Mouse (Mus musculus): Measurements from ENCODE around the gene Psme1.
A peak's percentile ranks its signal among the peaks of the same experiment; 100 is the strongest.

Gene Psme1

DNA sequence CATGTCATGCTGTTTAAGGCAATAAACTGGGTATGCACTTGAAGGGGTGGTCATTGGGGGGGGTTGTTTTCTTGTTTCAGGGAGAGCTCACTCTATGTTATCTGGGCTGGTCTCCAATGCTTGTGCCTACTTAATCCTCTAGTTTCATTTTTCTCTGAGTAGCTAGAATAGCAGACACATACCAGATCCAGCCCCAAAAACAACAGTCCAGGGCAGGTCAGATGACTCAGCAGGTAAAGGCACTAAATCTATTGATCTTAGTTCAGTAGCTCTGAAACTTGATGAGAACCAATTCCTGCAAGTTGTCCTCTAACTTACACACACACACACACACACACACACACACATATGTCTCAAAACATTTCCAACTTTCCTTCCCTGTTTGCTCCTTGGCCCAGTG is 6.2 kb upstream of the Psme1 start:
- DNase-seq = no peak

- DNase-seq = no peak
These were observed 2.6 kb upstream of the Psme1 start, which contains the start of gene Fitm1 for GRCm38 (mm10) chr14:55575302-55575701. TSS of gene Fitm1 (plus strand) at chr14:55575617.

DNA sequence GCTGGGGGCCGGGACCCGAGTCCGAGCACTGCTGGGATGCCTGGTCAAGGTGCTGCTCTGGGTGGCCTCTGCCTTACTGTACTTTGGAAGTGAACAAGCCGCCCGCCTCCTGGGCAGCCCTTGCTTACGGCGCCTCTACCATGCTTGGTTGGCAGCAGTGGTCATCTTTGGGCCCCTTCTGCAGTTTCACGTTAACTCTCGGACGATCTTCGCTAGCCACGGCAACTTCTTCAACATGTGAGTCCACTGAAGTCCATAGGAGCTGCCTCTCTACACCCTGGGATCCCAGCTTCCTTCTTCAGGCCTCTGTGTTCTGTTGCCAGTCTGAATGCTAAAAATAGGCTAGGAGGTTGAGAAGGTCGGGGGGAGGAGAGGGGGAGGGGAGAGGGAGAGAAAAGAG is 2.2 kb upstream of the Psme1 start:
- DNase-seq = no peak

DNA sequence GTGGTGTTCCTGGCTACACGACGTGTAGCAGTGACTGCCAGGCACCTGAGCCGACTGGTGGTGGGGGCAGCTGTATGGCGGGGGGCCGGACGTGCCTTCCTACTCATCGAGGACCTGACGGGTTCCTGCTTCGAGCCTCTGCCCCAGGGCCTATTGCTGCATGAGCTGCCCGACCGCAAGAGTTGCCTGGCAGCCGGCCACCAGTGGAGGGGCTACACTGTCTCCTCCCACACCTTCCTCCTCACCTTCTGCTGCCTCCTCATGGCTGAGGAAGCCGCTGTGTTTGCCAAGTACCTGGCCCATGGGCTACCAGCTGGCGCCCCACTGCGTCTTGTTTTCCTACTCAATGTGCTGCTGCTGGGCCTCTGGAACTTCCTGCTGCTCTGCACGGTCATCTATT is 1.5 kb upstream of the Psme1 start:
- peak; percentile 68 for DNase-seq

GRCm38 (mm10) chr14:55578668-55579269 is 846 bp downstream of the Psme1 start:
- peak; percentile 75 for DNase-seq

- DNase-seq = no peak
These were observed 1.9 kb downstream of the Psme1 start for GRCm38 (mm10) chr14:55579511-55580496.

- no peak for DNase-seq
These were observed 2.8 kb downstream of the Psme1 start for GRCm38 (mm10) chr14:55580731-55581130.

DNA sequence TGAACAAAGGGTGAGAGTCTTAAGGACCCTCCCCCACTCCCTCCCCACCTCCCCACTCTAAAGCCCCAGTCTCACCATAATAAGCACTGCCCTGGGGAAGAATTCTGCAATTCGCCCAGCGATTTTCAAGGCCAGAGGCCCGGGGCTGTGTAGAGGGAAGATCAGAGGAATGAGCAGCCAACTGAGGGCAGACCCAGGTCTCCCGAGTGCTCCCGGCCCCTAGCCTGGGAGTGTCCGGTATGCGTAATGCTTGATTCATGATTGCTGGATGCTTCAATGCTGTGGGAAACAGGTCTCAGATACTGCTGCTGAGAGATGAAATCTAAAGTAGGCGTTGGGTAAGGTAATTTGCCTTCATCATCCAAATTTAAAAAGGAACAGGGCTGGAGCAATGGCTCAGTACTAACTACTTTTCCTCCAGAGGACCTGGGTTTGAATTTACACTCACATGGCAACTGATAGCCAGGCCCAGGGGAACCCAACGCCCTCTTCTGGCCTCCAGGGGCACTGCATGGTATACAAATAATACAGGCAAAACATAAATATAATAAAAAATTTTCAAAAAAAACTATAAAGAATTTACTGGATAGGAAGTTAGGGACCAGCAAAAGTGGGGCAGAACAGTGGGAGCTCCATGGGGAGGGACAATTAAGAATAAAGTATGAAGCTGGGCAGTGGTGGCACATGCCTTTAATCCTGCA is 4.2 kb downstream of the Psme1 start:
- DNase-seq = no peak

DNA sequence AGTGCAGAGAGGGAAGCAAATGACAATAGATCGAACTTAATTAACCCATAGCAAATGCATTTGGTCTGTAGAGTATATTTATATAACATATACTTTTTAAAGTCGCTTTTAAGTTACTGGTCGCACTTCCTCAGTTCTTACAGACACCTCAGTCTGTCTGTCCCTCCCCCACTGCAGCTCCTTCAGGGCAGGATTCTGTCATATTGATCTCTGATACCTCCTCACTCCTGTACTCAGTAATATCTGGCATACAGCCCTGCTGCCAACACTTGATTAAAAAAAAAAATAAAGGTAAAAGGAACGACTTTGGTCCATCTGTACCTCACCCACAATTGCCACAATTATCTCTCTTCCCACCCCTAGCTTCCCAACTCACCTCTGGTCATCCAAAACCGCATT is 6.4 kb downstream of the Psme1 start:
- DNase-seq = no peak

- peak; percentile 92 for DNase-seq
These were observed 7.0 kb downstream of the Psme1 start, which contains the start of gene Emc9 for GRCm38 (mm10) chr14:55584702-55585565. TSS of gene Emc9 (minus strand) at chr14:55585302.

DNA sequence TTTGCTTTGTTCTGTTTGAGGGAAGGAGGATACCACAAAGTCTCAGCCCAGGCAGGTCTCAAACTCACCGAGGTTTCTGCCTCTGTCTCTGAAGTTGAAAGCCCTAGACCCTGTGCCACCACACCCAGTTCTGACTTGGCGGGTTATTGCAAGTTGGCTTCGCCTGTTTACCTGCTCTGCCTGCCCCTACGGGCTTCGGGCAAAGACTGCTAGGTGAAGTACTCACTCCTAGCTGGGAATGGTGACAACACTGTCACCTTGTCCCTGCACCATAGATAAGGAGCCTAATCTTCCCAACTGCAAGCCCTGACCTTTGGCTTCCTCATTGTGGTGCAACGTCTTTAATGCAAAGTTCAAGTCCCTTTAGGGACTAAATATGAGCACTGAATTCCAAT is 7.6 kb downstream of the Psme1 start:
- DNase-seq = no peak

GRCm38 (mm10) chr14:55586149-55586548 is 8.2 kb downstream of the Psme1 start:
- DNase-seq = no peak

GRCm38 (mm10) chr14:55589271-55589670 is 11.3 kb downstream of the Psme1 start:
- DNase-seq = no peak

DNA sequence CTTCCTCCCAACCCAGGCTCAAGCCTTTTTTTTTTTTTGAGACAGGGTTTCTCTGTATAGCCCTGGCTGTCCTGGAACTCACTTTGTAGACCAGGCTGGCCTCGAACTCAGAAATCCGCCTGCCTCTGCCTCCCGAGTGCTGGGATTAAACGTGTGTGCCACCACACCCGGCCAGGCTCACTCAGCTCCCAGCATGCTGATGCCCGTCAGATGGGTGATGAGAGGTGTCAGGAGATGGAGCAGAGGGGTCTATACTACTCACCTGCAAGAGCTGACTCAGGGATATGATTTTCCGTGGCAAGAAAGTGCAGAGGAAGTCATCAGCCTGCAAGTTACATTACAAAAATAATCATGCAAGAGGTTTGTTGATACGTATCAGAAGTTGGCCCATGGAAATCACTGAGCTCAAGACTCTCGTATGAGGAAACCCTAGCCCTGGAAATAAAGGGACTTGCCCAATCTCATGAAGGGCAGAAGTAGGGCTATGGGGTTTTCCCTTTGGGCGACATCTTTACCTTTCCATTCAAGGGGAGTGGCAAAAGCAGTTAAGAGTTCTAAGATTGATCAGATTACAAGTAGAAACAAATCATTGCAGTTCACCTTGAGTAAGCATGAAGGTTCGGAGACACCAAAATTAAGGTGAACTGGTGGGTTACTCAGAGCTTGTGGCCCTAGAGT is 12.0 kb downstream of the Psme1 start:
- DNase-seq = no peak

DNA sequence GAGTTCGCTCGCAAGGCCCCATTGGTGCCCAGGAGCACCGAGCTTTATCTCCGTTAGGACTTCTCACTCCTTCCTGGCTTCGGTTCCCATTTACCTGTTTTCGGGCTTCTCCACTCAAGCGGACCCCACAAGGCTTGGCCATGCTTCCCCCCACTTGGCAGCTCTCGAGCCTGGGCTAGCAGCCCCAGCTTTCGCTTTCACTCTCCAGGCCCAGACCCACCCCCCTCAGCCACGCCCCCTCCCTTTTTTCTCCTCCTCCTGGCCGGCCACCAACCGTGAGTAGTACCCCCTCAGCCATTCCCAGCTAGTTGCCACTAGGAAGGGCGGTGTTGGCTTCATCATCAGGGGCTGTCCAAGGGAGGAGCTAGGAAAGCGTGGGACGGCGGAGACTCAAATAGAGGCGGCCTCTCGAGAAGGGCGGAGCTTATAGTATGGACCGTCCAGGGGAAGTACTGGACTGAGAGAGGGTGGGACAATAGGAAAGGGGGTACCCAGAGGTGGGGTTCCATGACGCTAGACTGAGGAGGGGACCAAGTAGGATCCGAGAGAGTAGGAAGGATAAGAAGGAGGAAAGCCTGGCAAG is 12.9 kb downstream of the Psme1 start, which contains the start of gene Psme2:
Gene Psme2 (minus strand): TSS at position 366 of the 583 bp plus-strand sequence.
- DNase-seq = peak; percentile 98

GRCm38 (mm10) chr14:55591331-55591891 is 13.5 kb downstream of the Psme1 start, which contains the start of gene Rnf31:
TSS of gene Rnf31 (plus strand) at chr14:55591708.
- peak; percentile 99 for DNase-seq

- no peak for DNase-seq
These were observed 14.3 kb downstream of the Psme1 start for GRCm38 (mm10) chr14:55592226-55592625.

DNA sequence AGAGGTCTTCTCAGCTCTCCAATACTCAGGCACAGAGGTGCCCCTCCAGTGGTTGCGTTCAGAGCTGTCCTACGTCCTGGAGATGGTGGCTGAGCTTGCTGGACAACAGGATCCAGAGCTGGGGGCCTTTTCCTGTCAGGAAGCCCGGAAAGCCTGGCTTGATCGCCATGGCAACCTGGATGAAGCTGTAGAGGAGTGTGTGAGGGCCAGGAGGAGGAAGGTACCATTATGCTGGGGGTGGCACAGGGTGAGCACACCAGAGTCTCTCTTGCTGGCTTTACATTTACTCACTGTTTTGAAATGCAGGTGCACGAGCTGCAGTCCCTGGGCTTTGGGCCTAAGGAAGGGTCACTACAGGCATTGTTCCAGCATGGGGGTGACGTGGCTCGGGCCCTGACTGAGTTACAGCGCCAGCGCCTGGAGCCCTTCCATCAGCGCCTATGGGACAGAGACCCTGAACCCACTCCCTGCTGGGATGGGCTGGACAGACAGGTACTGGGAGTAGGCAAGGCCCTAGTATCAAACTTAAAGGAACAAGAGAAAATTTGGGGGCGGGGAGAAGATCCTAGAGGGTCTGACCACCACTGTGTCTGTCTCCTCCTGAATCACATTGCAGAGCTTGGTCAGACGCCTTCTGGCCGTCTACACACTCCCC is 18.2 kb downstream of the Psme1 start:
- DNase-seq = no peak

- DNase-seq = no peak
These were observed 20.8 kb downstream of the Psme1 start for GRCm38 (mm10) chr14:55598521-55599390.
